Mouse (Mus musculus) cerebellum, adult 2 months (tissue): ENCODE data around the gene Atp2b2.

Experiments
- CTCF ChIP-seq: fragments of 200-500 bp; IDR thresholded peaks from 2 replicates; pipeline ENCODE4 v1.5.1; 2011; ENCODE audit warnings: low read depth, mild to moderate bottlenecking, control low read depth, low read length, moderate library complexity, borderline replicate concordance; ENCODE audit not compliant: insufficient read depth
- POLR2A ChIP-seq: fragments of 200-500 bp; IDR thresholded peaks from 2 replicates; pipeline ENCODE4 v1.6.1; 2011; ENCODE audit warnings: low read length, control low read depth, borderline replicate concordance; ENCODE audit not compliant: insufficient read depth

- TF ChIP-seq POLR2A (no peak), CTCF (no peak)
These were observed 79.6 kb downstream of the Atp2b2 start for GRCm38 (mm10) chr6:113962811-113963210.
